Mouse (Mus musculus) brown adipose tissue, adult 24 weeks (tissue): ENCODE data around the gene Snrnp70. TPM values are rescaled to one million over a fixed set of nuclear protein-coding genes. Genes with fewer than 3 reads are reported as not detected.

Experiments used
- polyA plus RNA-seq: library from polyadenylated mRNA; stranded (reverse); fragments of >200 nt; gene quantifications from 2 replicates; pipeline ENCODE4 v1.2.4, GENCODE M21; 2012; ENCODE audit not compliant: missing spikeins, insufficient read depth, insufficient read length

Gene Snrnp70
- polyA plus RNA-seq, 1 experiment = 82.7 TPM

Other genes with a start within 250 kb of the Snrnp70 start
- 50.5 and 66.3 TPM in 2 replicates for gene Pih1d1, start 241.4 kb downstream of the Snrnp70 start, polyA plus RNA-seq
- 28.0 and 30.9 TPM in 2 replicates for gene Aldh16a1, start 241.2 kb downstream of the Snrnp70 start, polyA plus RNA-seq
- gene Slc17a7, start 231.8 kb downstream of the Snrnp70 start, polyA plus RNA-seq = not detected in 2 replicates
- gene Gfy, start 216.2 kb downstream of the Snrnp70 start, polyA plus RNA-seq = not detected in 2 replicates
- not detected in 2 replicates for gene Pth2, start 214.7 kb downstream of the Snrnp70 start, polyA plus RNA-seq
- not detected in 2 replicates for gene Ccdc155, start 190.8 kb downstream of the Snrnp70 start, polyA plus RNA-seq
- gene Dkkl1, start 183.6 kb downstream of the Snrnp70 start, polyA plus RNA-seq = not detected in 2 replicates
- gene Tead2, start 180.0 kb downstream of the Snrnp70 start, polyA plus RNA-seq = 3.2 and 4.9 TPM in 2 replicates
- gene Cd37, start 156.6 kb downstream of the Snrnp70 start, polyA plus RNA-seq = 4.1 and 4.5 TPM in 2 replicates
- not detected in 2 replicates for gene Slc6a16, start 154.7 kb downstream of the Snrnp70 start, polyA plus RNA-seq
- not detected in 2 replicates for gene Slc6a21, start 118.2 kb downstream of the Snrnp70 start, polyA plus RNA-seq
- gene Trpm4, start 62.0 kb downstream of the Snrnp70 start, polyA plus RNA-seq = 4.0 and 5.0 TPM in 2 replicates
- gene Hrc, start 60.5 kb downstream of the Snrnp70 start, polyA plus RNA-seq = 8.1 and 16.2 TPM in 2 replicates
- gene Ppfia3, start 28.7 kb downstream of the Snrnp70 start, polyA plus RNA-seq = not detected in 2 replicates
- not detected in 2 replicates for gene Lin7b, start 25.2 kb downstream of the Snrnp70 start, polyA plus RNA-seq
- 1.0 TPM in 1 of 2 replicates, not detected in the other for gene Kcna7, start 9.9 kb upstream of the Snrnp70 start, polyA plus RNA-seq
- gene Ntf5, start 18.0 kb upstream of the Snrnp70 start, polyA plus RNA-seq = not detected in 2 replicates
- gene Lhb, start 25.1 kb upstream of the Snrnp70 start, polyA plus RNA-seq = not detected in 2 replicates
- 90.6 and 112 TPM in 2 replicates for gene Gys1, start 39.1 kb upstream of the Snrnp70 start, polyA plus RNA-seq
- gene Ruvbl2, start 42.4 kb upstream of the Snrnp70 start, polyA plus RNA-seq = 75.4 and 79.6 TPM in 2 replicates
- 1,179 and 1,214 TPM in 2 replicates for gene Ftl1, start 64.1 kb upstream of the Snrnp70 start, polyA plus RNA-seq
- gene Bax, start 71.2 kb upstream of the Snrnp70 start, polyA plus RNA-seq = 20.1 and 26.9 TPM in 2 replicates
- not detected in 2 replicates for gene Tulp2, start 86.1 kb upstream of the Snrnp70 start, polyA plus RNA-seq
- gene Gm45808, start 91.1 kb upstream of the Snrnp70 start, polyA plus RNA-seq = 6.9 TPM in 1 of 2 replicates, not detected in the other
- gene Dhdh, start 93.1 kb upstream of the Snrnp70 start, polyA plus RNA-seq = 145 and 190 TPM in 2 replicates
- gene Nucb1, start 114.7 kb upstream of the Snrnp70 start, polyA plus RNA-seq = 78.6 and 108 TPM in 2 replicates
- gene Ppp1r15a, start 130.5 kb upstream of the Snrnp70 start, polyA plus RNA-seq = 12.6 and 24.6 TPM in 2 replicates
- 1.9 and 3.3 TPM in 2 replicates for gene Plekha4, start 130.6 kb upstream of the Snrnp70 start, polyA plus RNA-seq
- gene Hsd17b14, start 159.2 kb upstream of the Snrnp70 start, polyA plus RNA-seq = not detected in 2 replicates
- 82.0 and 135 TPM in 2 replicates for gene Bcat2, start 174.4 kb upstream of the Snrnp70 start, polyA plus RNA-seq
- gene Fgf21, start 219.7 kb upstream of the Snrnp70 start, polyA plus RNA-seq = 2.0 TPM in 1 of 2 replicates, not detected in the other
- gene Fut1, start 221.5 kb upstream of the Snrnp70 start, polyA plus RNA-seq = not detected in 2 replicates
- 0.63 TPM in 1 of 2 replicates, not detected in the other for gene Izumo1, start 226.1 kb upstream of the Snrnp70 start, polyA plus RNA-seq
- 4.3 and 9.3 TPM in 2 replicates for gene Rasip1, start 231.7 kb upstream of the Snrnp70 start, polyA plus RNA-seq
- 1.5 TPM in 1 of 2 replicates, not detected in the other for gene Mamstr, start 244.2 kb upstream of the Snrnp70 start, polyA plus RNA-seq